ENCODE assay signal across 18 mouse cellular contexts in genomic region chr11:107587141-107587540, GRCm38 (mm10).
"Had no signal": no experiment of that assay in that cellular context is flagged by ENCODE, and none has a peak within 500 bp of the region (broad histone marks: within the 10 kb centered on the region; RNA-seq: fewer than 3 reads in every experiment).

No protein-coding gene starts in this region.

- H3K9me3 ChIP-seq: midbrain, embryonic 10.5 days; midbrain, embryonic 12.5 days; neural tube, embryonic 13.5 days; neural tube, embryonic 15.5 days had no signal

- H3K4me2 ChIP-seq: lung, embryonic 14.5 days; midbrain, embryonic 12.5 days; neural tube, embryonic 13.5 days; neural tube, embryonic 15.5 days had no signal

- H3K27ac ChIP-seq: midbrain, embryonic 10.5 days; midbrain, embryonic 12.5 days; neural tube, embryonic 13.5 days; neural tube, embryonic 15.5 days had no signal

- H3K27me3 ChIP-seq: midbrain, embryonic 12.5 days; neural tube, embryonic 13.5 days; neural tube, embryonic 15.5 days had no signal

- H3K9ac ChIP-seq: lung, embryonic 14.5 days; midbrain, embryonic 12.5 days; neural tube, embryonic 13.5 days; neural tube, embryonic 15.5 days had no signal

- H3K36me3 ChIP-seq: midbrain, embryonic 12.5 days had no signal

- H3K4me1 ChIP-seq: midbrain, embryonic 10.5 days; midbrain, embryonic 12.5 days had no signal

- H3K4me3 ChIP-seq: midbrain, embryonic 10.5 days; midbrain, embryonic 12.5 days; myocyte; neural tube, embryonic 13.5 days; neural tube, embryonic 15.5 days had no signal

- ATAC-seq: midbrain, embryonic 16.5 days had no signal

- DNase-seq: lung, adult 18-20 months; lung, embryonic 14.5 days; lung, postnatal 10 days; lung, postnatal 4 days; midbrain, embryonic 14.5 days; retina, postnatal 1 day; right cerebral cortex, adult 18-20 months; right cerebral cortex, postnatal 25 days; right cerebral cortex, postnatal 4 days; spleen, adult 18-20 months; thymus, adult 18-20 months; thymus, postnatal 25 days had no signal
